Mouse (Mus musculus) G1E (cell line): ENCODE results near the gene 3110009E18Rik.
A peak's percentile ranks its signal among the peaks of the same experiment; 100 is the strongest.

Source experiments
- CTCF ChIP-seq: IDR thresholded peaks from 2 replicates; pipeline ENCODE4 v1.5.1; 2012; ENCODE audit warnings: low read depth, low read length, inconsistent platforms, mixed read lengths
- GATA1 ChIP-seq: IDR thresholded peaks from 2 replicates; pipeline ENCODE4 v1.6.1; 2012; ENCODE audit warnings: borderline replicate concordance, low read length, inconsistent platforms, mixed read lengths
- GATA2 ChIP-seq: IDR thresholded peaks from 2 replicates; pipeline ENCODE4 v1.6.1; 2012; ENCODE audit warnings: low read depth, low read length, inconsistent platforms, borderline replicate concordance
- POLR2AphosphoS5 ChIP-seq: IDR thresholded peaks from 2 replicates; pipeline ENCODE4 v1.6.1; 2012; ENCODE audit warnings: low read depth, low read length, inconsistent platforms; ENCODE audit not compliant: insufficient replicate concordance
- TAL1 ChIP-seq: conservative IDR thresholded peaks from 2 replicates; pipeline ENCODE4 v1.6.1; 2012; ENCODE audit warnings: low read depth, low read length, inconsistent platforms, mixed read lengths

GRCm38 (mm10) chr1:120098327-120098726, 22.7 kb upstream of the 3110009E18Rik start:
- TF ChIP-seq GATA1: no peak
- peak; percentile 49 for TF ChIP-seq CTCF
- TF ChIP-seq TAL1: no peak
- no peak for TF ChIP-seq POLR2AphosphoS5
- TF ChIP-seq GATA2: no peak
